Mouse (Mus musculus) frontal cortex, postnatal 10 days (tissue): ENCODE results near the gene Crybb1.

ENCODE experiments used
- DNase-seq, 2 experiments: peaks; one replicate each; pipeline ENCODE4 v3.0.0; 2022; ENCODE audit warnings: low spot score in 2 of 2, mixed read lengths in 1 of 2

Crybb1 gene

DNA sequence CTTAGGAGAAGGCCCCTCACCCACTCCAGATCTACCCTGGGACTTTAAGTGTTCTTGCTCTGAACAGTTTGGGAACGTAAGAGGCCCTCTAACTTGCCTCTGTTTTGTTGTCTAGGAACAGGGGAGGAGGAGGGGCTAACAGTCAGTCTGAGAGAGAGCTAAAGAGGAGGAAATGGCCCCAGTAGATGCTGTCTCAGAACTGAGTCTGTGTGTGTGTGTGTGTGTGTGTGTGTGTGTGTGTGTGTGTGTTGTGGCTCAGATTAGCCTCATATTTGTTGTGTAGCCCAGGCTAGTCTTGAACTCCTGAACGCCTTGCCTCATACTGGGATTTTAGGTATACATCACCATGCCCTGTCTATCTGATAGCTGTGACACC lies 31.0 kb downstream of the Crybb1 start:
- no peak for DNase-seq

DNA sequence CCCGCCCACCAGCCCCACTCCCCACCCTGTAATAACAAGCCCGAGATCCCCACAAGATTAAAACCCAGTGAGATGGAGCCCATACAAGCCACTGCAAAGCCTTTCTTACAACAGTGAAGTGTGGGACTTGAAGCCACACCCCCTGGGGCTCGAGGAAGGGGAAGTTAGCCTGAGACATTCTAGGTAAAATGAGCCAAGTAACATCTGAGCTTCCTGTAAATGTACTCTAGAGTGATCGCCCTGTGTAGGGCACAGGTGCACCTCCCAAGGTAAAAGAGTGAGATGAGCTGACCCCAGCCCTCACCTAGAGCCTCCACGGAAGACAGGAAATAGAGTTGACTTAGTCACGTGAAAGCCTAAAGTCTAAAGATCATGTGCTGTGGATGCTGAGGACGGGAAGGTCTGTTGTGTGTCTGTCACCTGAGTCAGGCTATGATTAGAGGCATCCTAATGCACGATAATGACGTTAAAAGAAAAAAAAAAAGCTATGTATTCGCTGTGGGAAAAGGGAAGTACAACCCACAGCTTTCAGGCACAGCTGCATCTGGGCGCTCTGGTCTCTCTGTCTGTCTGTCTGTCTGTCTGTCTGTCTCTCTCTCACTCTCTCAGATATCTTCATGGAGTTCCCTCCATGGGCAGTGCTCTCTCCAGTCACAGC lies 31.5 kb downstream of the Crybb1 start:
- no peak for DNase-seq

DNA sequence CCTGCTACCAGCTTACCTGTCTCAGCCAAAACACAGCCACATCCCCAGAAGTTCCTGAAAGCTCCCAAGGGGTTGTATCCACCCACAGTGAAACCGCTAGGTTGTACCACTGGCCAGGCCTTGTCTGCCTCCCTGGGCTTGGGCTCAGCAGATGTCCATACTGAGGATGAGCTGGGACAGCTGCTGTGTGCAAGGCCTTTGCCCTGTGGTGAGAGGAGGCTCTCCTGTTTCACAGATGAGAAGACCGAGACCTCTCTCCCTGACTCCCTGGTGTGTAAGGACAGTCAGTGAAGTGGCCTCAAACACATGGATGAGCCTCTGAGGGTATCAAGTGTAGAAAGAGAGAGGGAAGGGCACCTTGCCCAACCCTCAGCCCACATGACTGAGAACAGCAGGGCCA lies 32.0 kb downstream of the Crybb1 start:
- no peak for DNase-seq

DNA sequence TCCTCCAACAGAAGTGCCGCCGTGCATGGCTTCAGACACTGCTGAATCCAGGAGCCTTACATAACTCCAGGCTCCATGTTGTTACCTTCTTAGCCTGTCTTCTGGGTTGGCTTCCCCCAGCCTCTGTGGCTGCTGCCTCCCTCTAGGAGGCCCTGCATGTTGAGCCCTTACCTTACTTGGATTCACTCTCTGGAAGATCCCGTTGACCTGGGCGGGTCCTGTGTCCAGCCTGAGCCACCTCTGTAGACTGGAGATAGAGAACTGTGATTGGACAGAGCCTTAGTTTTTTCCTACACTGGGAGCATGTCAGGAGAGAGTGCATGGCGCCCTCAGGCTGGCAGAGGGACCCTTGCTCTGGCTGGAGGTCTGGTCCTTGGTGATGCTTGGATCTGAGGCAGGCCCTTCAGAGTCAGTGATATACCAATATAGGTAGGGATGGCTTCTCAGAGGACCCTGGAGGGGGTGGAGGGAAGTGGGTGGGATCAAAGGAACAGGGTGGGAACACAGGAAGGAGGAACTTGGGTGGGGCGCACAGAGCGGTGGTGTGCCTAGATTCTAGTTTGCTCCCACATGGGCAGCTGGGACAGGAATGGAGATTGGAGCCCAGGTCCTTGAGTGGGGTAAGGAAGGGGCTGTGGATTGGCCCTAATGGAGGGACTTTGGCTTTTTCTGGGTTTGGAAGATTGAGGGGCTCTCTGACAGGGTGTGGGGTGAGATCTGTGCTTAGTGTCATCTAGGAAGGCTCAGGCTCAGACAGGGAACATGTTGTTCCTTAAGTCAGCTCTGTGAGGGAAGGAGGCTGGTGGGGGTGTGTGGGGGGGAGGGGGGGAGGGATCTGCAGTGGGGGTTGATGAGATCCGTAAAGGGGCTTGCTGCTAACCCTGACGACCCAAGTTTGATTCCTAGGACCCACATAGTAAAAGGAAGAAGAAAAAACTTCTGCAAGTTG lies 32.9 kb downstream of the Crybb1 start:
- no peak for DNase-seq

DNA sequence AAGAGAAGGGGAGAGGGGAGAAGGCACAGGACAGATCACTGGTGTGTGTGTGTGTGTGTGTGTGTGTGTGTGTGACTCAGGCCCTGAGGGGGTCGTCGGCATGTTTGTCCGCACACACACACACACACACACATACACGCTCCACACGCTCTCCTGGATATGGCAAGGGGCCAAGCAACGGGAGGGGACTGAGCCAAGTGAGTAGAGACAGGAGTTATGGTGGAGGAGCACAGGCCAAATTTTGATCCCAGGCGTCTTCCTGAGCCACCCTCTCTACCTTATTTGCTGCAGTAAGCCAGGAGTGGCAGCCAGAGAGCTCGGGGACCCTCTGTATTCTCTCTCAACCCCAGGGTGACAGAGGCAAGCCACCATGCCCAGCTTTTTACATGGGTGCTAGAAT lies 33.6 kb downstream of the Crybb1 start:
- DNase-seq = no peak

DNA sequence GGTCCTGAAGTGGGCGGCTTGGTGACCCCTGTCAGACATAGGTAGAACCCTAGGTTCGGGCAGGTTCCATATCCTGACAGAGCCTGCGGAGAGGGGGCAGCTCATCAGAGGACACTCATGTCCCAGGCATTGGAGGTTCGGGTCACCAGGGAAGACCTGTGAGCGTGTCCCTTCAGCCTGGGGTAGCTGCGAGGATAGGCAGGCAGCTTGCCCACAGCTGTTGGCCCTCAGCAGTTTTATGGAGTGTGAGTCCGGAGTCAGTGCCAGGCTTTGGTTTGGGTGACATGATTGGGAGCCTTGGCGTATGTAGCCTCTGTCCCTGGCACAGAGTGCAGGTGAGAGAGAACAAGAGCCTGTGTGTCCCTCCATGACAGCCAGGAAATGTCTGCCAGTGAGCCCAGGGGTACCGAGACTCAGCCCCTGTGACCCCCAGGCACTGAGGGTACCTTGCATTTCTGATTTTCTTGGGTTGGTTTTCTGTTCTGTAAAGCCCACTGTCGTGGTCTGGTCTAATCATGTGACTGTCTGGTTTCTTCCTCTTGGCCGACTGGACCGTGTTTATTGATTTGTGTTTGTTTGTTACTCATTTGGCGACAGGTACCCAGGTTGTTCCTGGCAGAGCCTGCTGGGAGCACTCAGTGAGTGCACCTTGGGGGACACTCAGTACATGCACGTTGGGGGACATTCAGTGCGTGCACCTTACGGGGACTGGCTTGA lies 34.4 kb downstream of the Crybb1 start:
- no peak for DNase-seq

DNA sequence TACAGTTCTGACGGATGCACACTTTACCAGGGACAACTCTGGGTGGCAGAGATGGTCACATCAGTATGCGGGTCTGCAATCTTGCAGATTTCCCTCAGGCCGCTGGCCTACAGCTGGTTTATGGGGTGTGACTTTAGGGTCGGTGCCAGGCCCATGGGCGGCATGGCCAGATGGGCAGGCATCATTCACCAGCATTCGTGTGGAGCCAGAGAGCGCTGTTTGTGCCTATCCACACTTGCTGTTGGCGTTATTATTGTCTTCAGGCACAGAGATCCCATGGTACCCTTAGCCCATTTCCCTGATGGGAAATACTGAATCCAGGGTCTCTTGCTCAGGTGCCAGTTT lies 34.9 kb downstream of the Crybb1 start:
- no peak for DNase-seq

DNA sequence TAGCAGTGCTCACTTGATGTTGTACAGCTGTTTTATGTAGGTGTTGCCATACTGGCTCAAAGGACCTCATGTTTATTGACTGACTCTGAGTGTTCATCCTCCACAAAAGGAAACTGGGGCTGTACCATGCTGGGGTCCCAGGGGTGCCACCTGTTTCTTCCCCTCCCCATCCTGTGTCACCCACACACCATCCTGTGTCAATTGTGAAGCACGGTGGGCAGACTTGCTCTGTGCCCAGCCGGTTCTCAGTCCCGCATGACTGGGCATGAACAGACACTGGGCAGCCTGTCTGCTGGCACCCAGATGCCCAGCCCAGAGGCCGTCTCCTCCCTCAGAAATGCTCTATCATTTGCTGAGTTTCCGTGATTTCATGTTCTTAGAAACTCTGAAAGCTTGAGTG lies 36.3 kb downstream of the Crybb1 start:
- no peak for DNase-seq

DNA sequence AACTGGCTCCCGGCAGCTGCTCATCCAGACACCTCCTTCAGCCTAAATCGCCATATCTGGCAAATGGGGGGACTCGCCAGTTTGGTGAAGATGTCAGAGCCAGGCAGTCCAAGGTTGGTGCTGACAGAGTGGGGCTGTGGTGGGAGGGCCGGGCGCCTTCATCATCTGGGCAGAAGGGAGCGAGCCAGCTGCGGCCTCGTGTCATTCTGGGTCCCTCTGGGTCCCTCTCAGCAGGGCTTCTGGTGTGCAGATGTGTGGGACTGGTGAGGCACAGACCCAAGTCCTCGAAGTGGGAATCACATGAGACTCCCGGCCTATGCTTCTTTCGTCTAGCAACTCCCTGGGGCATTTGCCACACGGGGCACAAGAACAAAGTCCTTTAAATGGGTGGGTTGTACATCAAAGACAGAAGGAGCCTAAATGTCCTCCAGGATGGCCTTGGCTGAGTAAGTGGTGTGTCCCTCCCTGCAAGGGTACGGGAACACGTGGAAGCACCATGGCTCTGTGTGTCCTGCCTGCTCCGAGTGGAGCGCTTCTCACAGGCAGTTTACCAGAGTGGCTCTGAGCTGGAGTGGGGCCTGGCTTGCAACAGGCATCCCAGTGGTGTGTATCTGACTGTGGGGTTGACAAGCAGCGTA lies 36.8 kb downstream of the Crybb1 start:
- no peak for DNase-seq

DNA sequence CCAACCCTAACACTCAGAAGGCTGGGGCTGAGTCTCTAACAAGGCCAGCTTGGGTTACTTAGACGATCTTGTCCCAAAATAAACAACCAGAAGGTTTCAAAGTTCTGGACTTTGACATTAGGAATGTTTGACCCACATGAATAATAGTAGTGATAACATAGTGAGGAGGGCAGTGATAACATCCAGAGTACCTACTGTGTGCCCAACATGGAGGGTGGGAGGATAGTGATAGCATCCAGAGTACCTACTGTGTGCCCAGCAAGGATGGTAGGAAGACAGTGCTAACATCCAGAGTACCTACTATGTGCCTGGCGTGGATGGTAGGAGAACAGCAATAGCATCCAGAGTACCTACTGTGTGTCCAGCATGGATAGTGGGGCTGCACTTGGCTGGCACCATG lies 38.2 kb downstream of the Crybb1 start:
- DNase-seq = no peak

DNA sequence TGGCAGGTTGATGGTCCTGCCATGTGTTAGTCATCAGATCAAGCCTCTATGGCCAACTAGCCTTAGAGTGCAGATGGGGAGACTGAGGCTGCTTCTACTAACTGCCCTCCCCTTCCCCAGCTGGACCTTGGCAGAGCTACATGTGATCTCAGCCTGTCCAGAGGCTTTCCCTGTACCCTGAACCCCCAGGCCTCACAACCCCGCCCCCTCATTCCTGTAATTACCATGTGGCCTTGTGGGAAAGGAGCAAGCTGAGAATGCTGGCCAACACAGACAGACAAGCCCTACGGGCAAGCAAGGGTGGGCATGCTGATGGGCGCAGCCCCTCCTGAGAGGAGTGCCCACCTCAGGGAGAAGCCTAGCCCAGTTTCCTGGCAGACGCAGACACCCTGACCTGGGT lies 39.1 kb downstream of the Crybb1 start:
- DNase-seq = no peak

DNA sequence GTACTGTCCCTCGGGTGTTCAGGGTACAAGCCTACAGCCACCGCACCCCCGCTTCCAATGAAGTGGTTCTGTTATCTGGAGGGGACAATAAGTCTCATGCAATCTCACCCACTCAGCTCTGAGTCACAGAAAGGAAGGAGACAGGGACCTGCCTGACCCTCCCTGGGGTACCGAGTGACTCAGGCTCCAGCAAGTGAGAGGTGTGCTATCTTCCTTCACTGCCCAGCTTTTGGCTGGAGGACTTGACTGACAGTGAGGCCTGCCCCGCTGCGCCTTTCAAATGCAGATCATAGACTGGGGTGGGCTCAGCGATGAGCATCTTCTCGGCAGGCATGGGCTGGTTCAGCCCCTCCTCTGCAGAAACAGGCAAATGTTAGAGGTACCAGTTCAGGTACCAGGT lies 39.5 kb downstream of the Crybb1 start:
- no peak for DNase-seq

DNA sequence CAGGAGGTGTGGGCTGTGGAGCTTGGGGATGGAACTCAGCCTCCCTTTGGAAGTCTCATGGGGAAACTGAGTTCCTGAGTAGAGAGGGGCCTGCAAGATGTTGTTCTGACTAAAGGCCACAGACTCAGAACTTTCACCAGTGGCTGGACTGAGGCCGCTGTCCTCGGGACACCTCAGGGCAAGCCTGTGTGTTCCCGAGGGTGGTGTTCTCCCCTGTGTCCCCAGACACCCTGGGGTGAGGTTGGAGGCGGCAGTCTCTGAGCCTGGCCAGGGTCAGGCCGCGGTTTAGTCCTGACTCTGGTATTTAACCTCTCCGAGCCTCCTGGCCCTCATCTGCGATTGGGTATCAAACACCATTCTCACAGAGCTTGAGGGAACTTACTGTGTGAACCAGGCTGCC lies 39.9 kb downstream of the Crybb1 start:
- DNase-seq = no peak

DNA sequence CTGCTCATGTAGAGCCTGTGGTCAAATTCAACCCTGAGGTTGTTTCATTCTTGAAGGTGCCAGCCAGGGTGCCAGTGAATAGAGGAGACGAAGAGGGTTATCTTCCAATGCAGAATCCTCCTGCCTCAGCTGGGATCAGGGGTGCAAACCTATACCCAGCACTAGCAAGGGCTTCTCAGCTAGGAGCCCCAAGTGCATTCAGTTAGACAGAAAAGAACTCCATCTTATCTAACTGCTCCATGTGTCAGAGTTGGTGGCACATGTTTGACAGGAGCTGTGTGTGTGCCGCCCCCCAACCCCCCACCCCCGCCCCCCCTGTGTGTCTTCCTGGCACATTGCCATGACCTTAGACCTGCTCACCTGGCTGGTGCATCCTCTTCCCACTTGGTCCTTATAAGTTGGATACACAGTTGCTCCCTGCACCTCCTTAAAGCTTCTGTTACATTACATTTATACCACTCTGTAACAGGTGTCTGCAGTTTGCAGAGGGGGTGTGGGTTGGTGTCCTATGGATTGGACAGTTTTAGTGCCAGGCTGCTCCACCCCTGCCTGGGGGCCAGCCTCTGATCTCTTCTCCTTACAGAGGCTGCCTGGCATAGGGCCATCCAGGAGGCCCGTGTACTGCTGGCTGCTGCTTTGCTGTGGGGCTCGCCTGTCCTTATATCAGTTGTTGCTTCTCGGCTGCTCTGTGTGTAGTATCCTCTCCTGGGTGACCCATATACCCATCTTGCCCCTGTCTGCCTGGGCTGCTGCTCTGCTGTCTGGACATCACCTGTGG lies 41.0 kb downstream of the Crybb1 start:
- DNase-seq = no peak

DNA sequence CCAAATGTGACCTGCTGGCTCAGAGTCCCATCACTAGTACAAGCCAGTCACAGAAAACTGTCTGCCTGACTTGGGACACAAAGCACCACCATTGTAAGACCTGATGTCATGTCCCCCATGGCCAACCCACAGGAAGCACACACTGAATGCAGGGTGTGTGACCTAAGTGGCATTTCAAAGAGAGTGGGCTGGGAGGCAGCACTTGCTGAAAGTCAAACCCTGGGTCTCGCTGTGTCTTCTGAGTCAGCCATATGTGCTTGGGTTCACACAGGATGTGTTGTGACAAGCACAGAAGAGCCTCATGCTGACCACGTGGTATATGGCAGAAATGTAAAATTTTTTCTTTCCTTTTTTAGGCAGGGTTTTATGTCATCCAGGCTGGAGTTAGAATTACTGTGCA lies 41.6 kb downstream of the Crybb1 start:
- DNase-seq = no peak

DNA sequence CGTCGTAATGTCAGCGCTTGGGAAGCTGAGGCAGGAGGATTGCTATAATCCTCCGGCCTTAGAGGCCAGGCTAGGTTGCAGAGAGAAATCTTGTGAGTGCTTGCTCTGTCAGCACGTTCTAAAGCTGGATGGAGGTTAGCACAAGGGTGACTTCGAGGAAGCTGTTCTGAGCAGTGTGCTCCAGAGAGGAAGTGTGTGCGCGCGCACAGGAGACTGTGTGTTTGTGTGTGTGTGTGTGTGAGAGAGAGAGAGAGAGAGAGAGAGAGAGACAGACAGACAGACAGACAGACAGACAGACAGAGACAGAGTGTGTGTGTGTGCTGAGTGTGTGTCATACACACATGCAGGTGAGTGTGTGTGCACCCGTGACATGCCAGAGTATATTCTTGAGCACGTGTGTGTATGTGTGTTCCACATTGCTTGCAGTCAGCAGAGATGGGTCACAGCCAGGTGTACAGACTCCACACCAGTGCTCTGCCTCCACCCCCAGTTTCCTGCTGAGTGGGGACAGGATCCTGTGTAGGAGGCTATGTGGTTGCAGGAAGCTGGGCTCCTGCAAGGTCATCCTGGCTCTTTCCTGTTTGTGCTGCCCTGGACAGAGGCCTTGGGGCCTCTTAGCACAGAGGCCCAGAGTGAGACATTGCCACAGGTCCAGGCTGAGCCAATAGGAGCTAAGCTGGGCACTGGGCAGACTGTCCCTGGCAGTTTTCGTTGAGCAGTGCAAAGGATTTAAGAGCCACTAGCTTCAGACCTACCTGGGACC lies 42.8 kb downstream of the Crybb1 start:
- no peak for DNase-seq

DNA sequence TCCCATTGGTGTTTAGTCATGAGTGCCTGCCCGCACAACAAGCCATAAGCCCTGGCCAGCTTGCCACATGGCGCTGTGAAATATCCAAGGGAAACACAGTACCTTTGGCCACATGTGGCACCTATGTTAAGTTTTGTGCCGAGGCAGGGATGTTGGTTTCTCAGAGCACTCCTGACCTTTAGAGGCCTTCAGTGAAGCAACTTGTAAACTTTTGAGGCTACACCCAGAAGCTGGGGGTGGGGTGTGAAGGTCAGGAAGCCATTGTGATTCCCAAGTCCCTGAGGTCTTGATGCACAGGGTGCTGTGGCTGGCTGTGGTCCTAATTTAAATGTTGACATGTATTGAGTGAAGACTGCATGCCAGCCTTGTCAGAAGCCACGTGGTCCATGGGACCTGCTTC lies 43.8 kb downstream of the Crybb1 start:
- no peak for DNase-seq

DNA sequence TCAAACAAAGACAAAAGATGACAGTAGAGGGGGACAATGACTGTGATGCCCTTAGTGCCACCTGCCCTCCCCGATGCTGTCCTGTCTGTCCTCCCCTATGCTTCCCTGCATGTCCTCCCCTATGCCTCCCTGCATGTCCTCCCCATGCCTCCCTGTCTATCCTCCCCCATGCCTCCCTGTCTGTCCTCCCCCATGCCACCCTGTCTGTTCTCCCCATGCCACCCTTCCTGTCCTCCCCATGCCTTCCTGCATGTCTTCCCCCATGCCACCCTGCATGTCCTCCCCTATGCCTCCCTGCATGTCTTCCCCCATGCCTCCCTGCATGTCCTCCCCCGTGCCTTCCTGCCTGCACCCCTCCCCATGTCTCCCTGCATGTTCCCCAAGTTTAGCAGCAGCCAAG lies 44.5 kb downstream of the Crybb1 start:
- DNase-seq = no peak

DNA sequence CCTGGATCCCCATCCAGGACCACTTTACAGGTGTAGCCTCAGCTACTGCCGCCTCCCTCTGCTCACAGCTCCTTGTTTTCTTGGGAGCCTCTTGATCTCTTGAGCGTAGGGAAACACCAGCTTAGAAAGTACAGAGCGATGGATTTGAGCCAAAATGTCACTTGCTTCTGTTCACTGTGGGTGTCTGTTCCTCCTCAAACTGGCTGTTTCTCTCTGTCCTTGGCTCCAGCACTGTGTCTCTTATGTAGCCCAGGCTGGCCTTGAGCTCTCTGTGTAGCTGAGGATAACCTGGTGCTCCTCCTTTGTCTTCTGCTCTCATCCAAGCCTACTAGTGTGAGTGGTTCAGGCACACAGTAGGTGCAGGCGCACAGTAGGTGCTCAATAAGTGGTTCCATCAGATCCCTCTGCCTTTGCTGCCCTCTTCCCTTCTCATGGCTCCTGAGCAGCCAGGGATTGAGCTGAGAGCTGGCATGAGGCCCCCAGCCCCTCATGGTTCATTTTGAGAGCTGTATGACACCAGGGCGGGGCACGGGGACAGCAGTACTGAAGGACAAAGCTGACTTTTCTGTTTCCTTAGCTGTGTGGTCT lies 45.2 kb downstream of the Crybb1 start:
- DNase-seq = no peak

DNA sequence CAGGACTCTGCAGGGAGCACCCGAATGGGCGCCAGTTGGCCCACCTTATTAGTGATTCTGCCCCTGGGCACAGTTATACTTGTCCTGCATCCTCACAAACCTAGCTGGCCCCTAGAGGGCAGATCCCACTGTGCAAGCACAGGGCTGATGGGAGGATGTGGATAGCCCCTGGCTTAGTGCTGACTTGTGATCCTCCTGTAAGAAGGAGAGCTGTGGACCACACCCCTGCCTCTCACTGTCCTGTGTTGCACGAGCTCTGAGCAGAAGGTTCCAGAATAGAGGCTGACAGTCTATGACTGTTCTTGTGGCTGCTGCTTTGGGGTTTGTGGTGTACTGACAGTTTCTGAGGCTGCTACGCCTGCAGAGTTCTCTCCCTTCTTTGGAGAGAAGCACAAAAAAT lies 46.1 kb downstream of the Crybb1 start:
- DNase-seq = no peak
